Mouse (Mus musculus): ENCODE results near the gene Frzb.

DNA sequence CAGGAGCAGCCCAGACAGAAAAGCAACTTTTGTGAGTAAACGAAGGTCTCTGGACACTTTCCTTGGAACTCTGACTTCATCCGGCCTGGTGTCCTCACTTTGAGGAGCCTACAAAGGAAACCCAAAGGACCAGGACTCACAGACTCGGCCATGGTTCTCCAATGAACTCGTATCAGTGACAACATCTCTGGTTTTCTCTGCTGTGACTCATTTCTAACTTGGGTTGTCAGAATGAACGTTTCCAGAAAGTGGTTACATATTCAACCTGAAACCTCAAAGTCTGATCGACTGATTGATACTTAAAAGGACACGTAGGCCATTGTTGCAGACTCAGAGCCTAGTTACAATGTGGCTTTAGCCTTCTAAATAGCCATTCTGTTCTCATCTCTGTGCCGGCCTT is 14.4 kb upstream of the Frzb start:
- TF ChIP-seq TAL1 (IDR thresholded peaks at IDR 0.05; ENCODE audit: low read length) (no peak), GATA1 (IDR thresholded peaks at IDR 0.05; ENCODE audit: low read length) (no peak)

Data from erythroblast, embryonic 14.5 days (primary cell).